Mouse (Mus musculus): ENCODE results near the gene Defb22.

- TF ChIP-seq POLR2A (IDR thresholded peaks at IDR 0.05; ENCODE audit: control insufficient read depth, low read depth, low read length) (no peak), CTCF (IDR thresholded peaks at IDR 0.05; ENCODE audit: control insufficient read depth, insufficient read depth, insufficient replicate concordance, low read depth, low read length) (no peak)
These were observed 39.7 kb downstream of the Defb22 start for GRCm38 (mm10) chr2:152450241-152450640.
